Mouse (Mus musculus): ENCODE data around the gene Tmem212. TPM values are rescaled to one million over a fixed set of nuclear protein-coding genes. Genes with fewer than 3 reads are reported as not detected.
"Not testable (repeated sequence)": the region's sequence is repeated elsewhere in the genome, so short reads cannot be mapped to it uniquely, and the experiment has no call there.

Tmem212 gene
- polyA plus RNA-seq (2014; fragmentation: Nextera tagmentation; extraction: Ambion mirVana): not detected in 2 replicates

- WGBS: 73% methylated on average over 8 of the region's 8 CpGs
- Histone ChIP-seq H3K4me1 (replicated peaks; ENCODE audit: control insufficient read depth, insufficient read depth, low read length) (no peaks in the 10 kb centered on the region), H3K27me3 (ENCODE audit: control insufficient read depth, insufficient read depth, low read length) (no peaks in the 10 kb centered on the region), H3K9me3 (ENCODE audit: control insufficient read depth, low read length) (no peaks in the 10 kb centered on the region), H3K36me3 (replicated peaks; ENCODE audit: control insufficient read depth, insufficient read depth) (no peaks in the 10 kb centered on the region), H3K4me3 (replicated peaks; ENCODE audit: low read length) (no peak within 1 kb of the TSS), H3K4me2 (replicated peaks) (no peak within 1 kb of the TSS), H3K9ac (no peak within 1 kb of the TSS), H3K27ac (no peak within 1 kb of the TSS)
- ATAC-seq (ENCODE audit: low FRiP score) (no peak), DNase-seq (ENCODE audit: low spot score) (no peak)
These were observed at the start of gene Tmem212 for GRCm38 (mm10) chr3:27896318-27896892. Tmem212 (minus strand) TSS chr3:27896368.

GRCm38 (mm10) chr3:27945397-27945796, 49.2 kb upstream of the Tmem212 start:
- ATAC-seq (ENCODE audit: low FRiP score); H3K36me3 ChIP-seq (replicated peaks; ENCODE audit: control insufficient read depth, insufficient read depth); H3K4me3 ChIP-seq (replicated peaks; ENCODE audit: low read length); H3K27me3 ChIP-seq (ENCODE audit: control insufficient read depth, insufficient read depth, low read length); H3K4me1 ChIP-seq (replicated peaks; ENCODE audit: control insufficient read depth, insufficient read depth, low read length); H3K4me2 ChIP-seq (replicated peaks); H3K9ac ChIP-seq; DNase-seq (ENCODE audit: low spot score); H3K27ac ChIP-seq; H3K9me3 ChIP-seq (ENCODE audit: control insufficient read depth, low read length): not testable (repeated sequence)
- 85% methylated on average over 2 of the region's 2 CpGs for WGBS

- Histone ChIP-seq H3K27ac (no peak overlapping the region), H3K36me3 (replicated peaks; ENCODE audit: control insufficient read depth, insufficient read depth) (no peaks in the 10 kb centered on the region), H3K4me2 (replicated peaks) (no peak overlapping the region), H3K9me3 (ENCODE audit: control insufficient read depth, low read length) (no peaks in the 10 kb centered on the region), H3K27me3 (ENCODE audit: control insufficient read depth, insufficient read depth, low read length) (peaks cover 3% of the 10 kb centered on the region; the same call in 1 of the 2 replicates), H3K4me3 (replicated peaks; ENCODE audit: low read length) (no peak overlapping the region), H3K4me1 (replicated peaks; ENCODE audit: control insufficient read depth, insufficient read depth, low read length) (no peaks in the 10 kb centered on the region; the same call in 1 of the 2 replicates), H3K9ac (no peak overlapping the region)
- no peak for ATAC-seq (ENCODE audit: low FRiP score)
- 90% methylated on average over 7 of the region's 7 CpGs for WGBS
- DNase-seq (ENCODE audit: low spot score): no peak
These were observed 46.8 kb upstream of the Tmem212 start for GRCm38 (mm10) chr3:27942991-27943390.

- H3K36me3 ChIP-seq (replicated peaks; ENCODE audit: control insufficient read depth, insufficient read depth): no peaks in the 10 kb centered on the region
- no peak overlapping the region for H3K4me2 ChIP-seq (replicated peaks)
- no peak for ATAC-seq (ENCODE audit: low FRiP score)
- peaks cover 4% of the 10 kb centered on the region; the same call in 1 of the 2 replicates for H3K27me3 ChIP-seq (ENCODE audit: control insufficient read depth, insufficient read depth, low read length)
- no peak overlapping the region for H3K9ac ChIP-seq
- no peaks in the 10 kb centered on the region; the same call in 1 of the 2 replicates for H3K4me1 ChIP-seq (replicated peaks; ENCODE audit: control insufficient read depth, insufficient read depth, low read length)
- DNase-seq (ENCODE audit: low spot score): no peak
- H3K4me3 ChIP-seq (replicated peaks; ENCODE audit: low read length): no peak overlapping the region
- no peaks in the 10 kb centered on the region for H3K9me3 ChIP-seq (ENCODE audit: control insufficient read depth, low read length)
- H3K27ac ChIP-seq: no peak overlapping the region
- WGBS: 81% methylated on average over 3 of the region's 3 CpGs
These were observed 45.5 kb upstream of the Tmem212 start for GRCm38 (mm10) chr3:27941634-27942033.

- H3K27me3 ChIP-seq (ENCODE audit: control insufficient read depth, insufficient read depth, low read length): peaks cover 4% of the 10 kb centered on the region; the same call in 1 of the 2 replicates
- peak within 1 kb of the TSS; percentile 58 for H3K4me3 ChIP-seq (replicated peaks; ENCODE audit: low read length)
- DNase-seq (ENCODE audit: low spot score) (peak; percentile 38), ATAC-seq (ENCODE audit: low FRiP score) (peak; percentile 85)
- H3K9me3 ChIP-seq (ENCODE audit: control insufficient read depth, low read length): no peaks in the 10 kb centered on the region
- H3K27ac ChIP-seq: peak within 1 kb of the TSS; percentile 39; the same call in 1 of the 2 replicates
- peak within 1 kb of the TSS; percentile 61 for H3K9ac ChIP-seq
- under 1% methylated on average over 65 of the region's 68 CpGs for WGBS
- no peaks in the 10 kb centered on the region for H3K36me3 ChIP-seq (replicated peaks; ENCODE audit: control insufficient read depth, insufficient read depth)
- no peaks in the 10 kb centered on the region; the same call in 1 of the 2 replicates for H3K4me1 ChIP-seq (replicated peaks; ENCODE audit: control insufficient read depth, insufficient read depth, low read length)
- peak within 1 kb of the TSS; percentile 99 for H3K4me2 ChIP-seq (replicated peaks)
These were observed 42.5 kb upstream of the Tmem212 start, which contains the start of gene Pld1 for GRCm38 (mm10) chr3:27938381-27939323. Pld1 (plus strand) TSS chr3:27938695.

- Histone ChIP-seq H3K4me2 (replicated peaks) (peak overlapping the region; percentile 99), H3K27me3 (ENCODE audit: control insufficient read depth, insufficient read depth, low read length) (peaks cover 4% of the 10 kb centered on the region; the same call in 1 of the 2 replicates)
- WGBS: 82% methylated on average over 13 of the region's 13 CpGs
These were observed 41.3 kb upstream of the Tmem212 start for GRCm38 (mm10) chr3:27937144-27938110.

GRCm38 (mm10) chr3:27936731-27937130, 40.6 kb upstream of the Tmem212 start:
- Histone ChIP-seq H3K4me3 (replicated peaks; ENCODE audit: low read length) (no peak overlapping the region), H3K4me1 (replicated peaks; ENCODE audit: control insufficient read depth, insufficient read depth, low read length) (no peaks in the 10 kb centered on the region; the same call in 1 of the 2 replicates), H3K36me3 (replicated peaks; ENCODE audit: control insufficient read depth, insufficient read depth) (no peaks in the 10 kb centered on the region), H3K27ac (no peak overlapping the region), H3K4me2 (replicated peaks) (no peak overlapping the region), H3K9ac (no peak overlapping the region), H3K27me3 (ENCODE audit: control insufficient read depth, insufficient read depth, low read length) (peaks cover 4% of the 10 kb centered on the region; the same call in 1 of the 2 replicates), H3K9me3 (ENCODE audit: control insufficient read depth, low read length) (no peaks in the 10 kb centered on the region)
- WGBS: 74% methylated on average over 5 of the region's 5 CpGs
- ATAC-seq (ENCODE audit: low FRiP score) (no peak), DNase-seq (ENCODE audit: low spot score) (no peak)

More at GRCm38 (mm10) chr3:27937144-27938110, 41.3 kb upstream of the Tmem212 start:
- Histone ChIP-seq H3K4me1 (replicated peaks; ENCODE audit: control insufficient read depth, insufficient read depth, low read length) (no peaks in the 10 kb centered on the region; the same call in 1 of the 2 replicates), H3K36me3 (replicated peaks; ENCODE audit: control insufficient read depth, insufficient read depth) (no peaks in the 10 kb centered on the region), H3K9ac (no peak overlapping the region), H3K9me3 (ENCODE audit: control insufficient read depth, low read length) (no peaks in the 10 kb centered on the region), H3K4me3 (replicated peaks; ENCODE audit: low read length) (no peak overlapping the region), H3K27ac (no peak overlapping the region)
- DNase-seq (ENCODE audit: low spot score) (no peak), ATAC-seq (ENCODE audit: low FRiP score) (no peak)

GRCm38 (mm10) chr3:27935644-27936043, 39.5 kb upstream of the Tmem212 start:
- no peak overlapping the region for H3K4me3 ChIP-seq (replicated peaks; ENCODE audit: low read length)
- 62% methylated on average over 3 of the region's 3 CpGs for WGBS
- ATAC-seq (ENCODE audit: low FRiP score) (no peak), DNase-seq (ENCODE audit: low spot score) (no peak)
- H3K4me2 ChIP-seq (replicated peaks): no peak overlapping the region
- no peak overlapping the region for H3K9ac ChIP-seq
- no peaks in the 10 kb centered on the region; the same call in 1 of the 2 replicates for H3K4me1 ChIP-seq (replicated peaks; ENCODE audit: control insufficient read depth, insufficient read depth, low read length)
- peaks cover 4% of the 10 kb centered on the region; the same call in 1 of the 2 replicates for H3K27me3 ChIP-seq (ENCODE audit: control insufficient read depth, insufficient read depth, low read length)
- H3K9me3 ChIP-seq (ENCODE audit: control insufficient read depth, low read length): no peaks in the 10 kb centered on the region
- no peak overlapping the region for H3K27ac ChIP-seq
- H3K36me3 ChIP-seq (replicated peaks; ENCODE audit: control insufficient read depth, insufficient read depth): no peaks in the 10 kb centered on the region
